Mouse (Mus musculus) MN1 (cell line): ENCODE measurements around the gene Lztfl1.
"Not testable (repeated sequence)": the region's sequence is repeated elsewhere in the genome, so short reads cannot be mapped to it uniquely, and the experiment has no call there.

ENCODE experiments used
- DNase-seq: peaks from one replicate; pipeline ENCODE4 v3.0.0-alpha.2; 2016; ENCODE audit warnings: low spot score

Lztfl1 gene

GRCm38 (mm10) chr9:123717186-123718008, at the start of gene Lztfl1:
Gene Lztfl1, minus strand, starts transcription at chr9:123717697.
- DNase-seq, result peak; percentile 99

- DNase-seq, result no peak
Observed at GRCm38 (mm10) chr9:123766996-123767395, 49.5 kb upstream of the Lztfl1 start.

GRCm38 (mm10) chr9:123763771-123764170, 46.3 kb upstream of the Lztfl1 start:
- no peak for DNase-seq

GRCm38 (mm10) chr9:123762886-123763285, 45.4 kb upstream of the Lztfl1 start:
- DNase-seq, result no peak

- no peak for DNase-seq
Observed at GRCm38 (mm10) chr9:123760806-123761205, 43.3 kb upstream of the Lztfl1 start.

GRCm38 (mm10) chr9:123758645-123759044, 41.1 kb upstream of the Lztfl1 start:
- no peak for DNase-seq

- no peak for DNase-seq
Observed at GRCm38 (mm10) chr9:123758156-123758555, 40.7 kb upstream of the Lztfl1 start.

GRCm38 (mm10) chr9:123757326-123757725, 39.8 kb upstream of the Lztfl1 start:
- no peak for DNase-seq

- no peak for DNase-seq
Observed at GRCm38 (mm10) chr9:123756752-123757151, 39.3 kb upstream of the Lztfl1 start.

- DNase-seq, result no peak
Observed at GRCm38 (mm10) chr9:123754333-123754732, 36.8 kb upstream of the Lztfl1 start.

- DNase-seq, result not testable (repeated sequence)
Observed at GRCm38 (mm10) chr9:123749687-123750086, 32.2 kb upstream of the Lztfl1 start.

- DNase-seq, result no peak
Observed at GRCm38 (mm10) chr9:123740799-123741198, 23.3 kb upstream of the Lztfl1 start.

GRCm38 (mm10) chr9:123734133-123734532, 16.6 kb upstream of the Lztfl1 start:
- no peak for DNase-seq

GRCm38 (mm10) chr9:123731271-123731670, 13.8 kb upstream of the Lztfl1 start:
- DNase-seq, result no peak

GRCm38 (mm10) chr9:123722737-123723493, 5.4 kb upstream of the Lztfl1 start:
- no peak for DNase-seq

- DNase-seq, result no peak
Observed at GRCm38 (mm10) chr9:123716301-123716700, 1.2 kb downstream of the Lztfl1 start.

GRCm38 (mm10) chr9:123713111-123713510, 4.4 kb downstream of the Lztfl1 start:
- no peak for DNase-seq

- no peak for DNase-seq
Observed at GRCm38 (mm10) chr9:123709226-123709625, 8.3 kb downstream of the Lztfl1 start.

- DNase-seq, result no peak
Observed at GRCm38 (mm10) chr9:123701822-123702221, 15.7 kb downstream of the Lztfl1 start.

- DNase-seq, result no peak
Observed at GRCm38 (mm10) chr9:123695634-123696302, 21.7 kb downstream of the Lztfl1 start.

- DNase-seq, result no peak
Observed at GRCm38 (mm10) chr9:123688227-123688626, 29.3 kb downstream of the Lztfl1 start.

GRCm38 (mm10) chr9:123686206-123686605, 31.3 kb downstream of the Lztfl1 start:
- DNase-seq, result no peak

- no peak for DNase-seq
Observed at GRCm38 (mm10) chr9:123683704-123684103, 33.8 kb downstream of the Lztfl1 start.
